Mouse (Mus musculus) stomach, embryonic 14.5 days (tissue): Measurements from ENCODE around the gene Crip1. TPM values are rescaled to one million over a fixed set of nuclear protein-coding genes. Genes with fewer than 3 reads are reported as not detected.

ENCODE experiments used
- ATAC-seq: fragments of 200-750 bp; cut with Nextera tagmentation; 2 replicates; pipeline ENCODE4 v1.8.0; 2017; ENCODE audit warnings: low read depth, moderate TSS enrichment; ENCODE audit not compliant: insufficient number of reproducible peaks, insufficient read depth, low FRiP score
- H3K27ac ChIP-seq: fragments of 300-500 bp; sonication (generic); 2 replicates; pipeline ENCODE4 v1.5.1; 2014; ENCODE audit warnings: mild to moderate bottlenecking, low read length, moderate library complexity, mixed read lengths
- H3K27me3 ChIP-seq: fragments of 300-500 bp; sonication (generic); 2 replicates; pipeline ENCODE4 v1.6.1; 2014; ENCODE audit warnings: low read length, control low read depth, mixed read lengths; ENCODE audit not compliant: control insufficient read depth, insufficient read depth
- H3K36me3 ChIP-seq: fragments of 300-500 bp; sonication (generic); 2 replicates; pipeline ENCODE4 v1.6.1; 2014; ENCODE audit warnings: mild to moderate bottlenecking, control low read depth, low read length, moderate library complexity, mixed read lengths; ENCODE audit not compliant: control insufficient read depth, insufficient read depth
- H3K4me1 ChIP-seq: fragments of 300-500 bp; sonication (generic); 2 replicates; pipeline ENCODE4 v1.6.1; 2014; ENCODE audit warnings: low read length, control low read depth, mixed read lengths; ENCODE audit not compliant: control insufficient read depth, insufficient read depth
- H3K4me2 ChIP-seq: fragments of 300-500 bp; sonication (generic); replicated peaks from 2 replicates; pipeline ENCODE4 v1.6.1; 2014; ENCODE audit warnings: low read depth, low read length, control low read depth
- H3K4me3 ChIP-seq: fragments of 300-500 bp; sonication (generic); 2 replicates; pipeline ENCODE4 v1.5.1; 2014; ENCODE audit warnings: low read depth, low read length, control low read depth
- H3K9ac ChIP-seq: fragments of 300-500 bp; sonication (generic); replicated peaks from 2 replicates; pipeline ENCODE4 v1.6.1; 2014; ENCODE audit warnings: low read depth, mild to moderate bottlenecking, control low read depth, low read length, moderate library complexity, mixed read lengths
- H3K9me3 ChIP-seq: fragments of 300-500 bp; sonication (generic); 2 replicates; pipeline ENCODE4 v1.6.1; 2016; ENCODE audit warnings: low read depth, low read length, control low read depth; ENCODE audit not compliant: control insufficient read depth
- WGBS: fragments of 180-500 bp; shearing (Covaris S2); extraction: QIAGEN DNeasy Blood & Tissue Kit; methylation state at CpG from one replicate; pipeline ENCODE4 v1.1.7; 2014; 5-methylcytosine and 5-hydroxymethylcytosine counted together
- polyA plus RNA-seq: library from polyadenylated mRNA; unstranded; fragments of >200 nt; fragmentation: Nextera tagmentation; extraction: Ambion mirVana; gene quantifications from 2 replicates; pipeline ENCODE4 v1.2.1, GENCODE M21; 2014

Crip1 gene
- polyA plus RNA-seq, 1 experiment from 2014 or later: 261 TPM

- peak overlapping the region; percentile 34; the same call in 1 of the 2 replicates for H3K4me3 ChIP-seq
- H3K36me3 ChIP-seq: no peaks in the 10 kb centered on the region
- H3K9ac ChIP-seq: no peak overlapping the region
- WGBS: 77% methylated on average over 6 of the region's 6 CpGs
- H3K27me3 ChIP-seq: 0 out of 2 replicates have a peak, but pooled peaks cover 3% of the 10 kb centered on the region
- ATAC-seq: no peak
- peak overlapping the region; percentile 80; the same call in 1 of the 2 replicates for H3K27ac ChIP-seq
- peak overlapping the region; percentile 87 for H3K4me2 ChIP-seq
- H3K9me3 ChIP-seq: no peaks in the 10 kb centered on the region
- H3K4me1 ChIP-seq: peaks cover 13% of the 10 kb centered on the region
Measured at GRCm38 (mm10) chr12:113154747-113155075, 8.6 kb downstream of the Crip1 start.

GRCm38 (mm10) chr12:113155076-113155771 lies 9.1 kb downstream of the Crip1 start:
- no peak for ATAC-seq
- Histone ChIP-seq H3K36me3 (no peaks in the 10 kb centered on the region; the same call in 1 of the 2 replicates), H3K4me3 (peak overlapping the region; percentile 34), H3K9me3 (no peaks in the 10 kb centered on the region), H3K27ac (peak overlapping the region; percentile 80; the same call in 1 of the 2 replicates), H3K4me1 (peaks cover 13% of the 10 kb centered on the region), H3K9ac (peak overlapping the region; percentile 43), H3K4me2 (peak overlapping the region; percentile 87), H3K27me3 (0 out of 2 replicates have a peak, but pooled peaks cover 3% of the 10 kb centered on the region)
- 4% methylated on average over 32 of the region's 32 CpGs for WGBS

GRCm38 (mm10) chr12:113155887-113156539 lies 9.9 kb downstream of the Crip1 start, which contains the start of gene Tedc1:
Gene Tedc1, plus strand, starts transcription at chr12:113156421.
- Histone ChIP-seq H3K36me3 (no peaks in the 10 kb centered on the region; the same call in 1 of the 2 replicates), H3K4me3 (peak within 1 kb of the TSS; percentile 50), H3K9ac (peak within 1 kb of the TSS; percentile 43), H3K27me3 (0 out of 2 replicates have a peak, but pooled peaks cover under 1% of the 10 kb centered on the region), H3K4me1 (peaks cover 13% of the 10 kb centered on the region), H3K27ac (peak within 1 kb of the TSS; percentile 80), H3K4me2 (peak within 1 kb of the TSS; percentile 87), H3K9me3 (no peaks in the 10 kb centered on the region)
- ATAC-seq: peak; percentile 94
- WGBS: under 1% methylated on average over 46 of the region's 46 CpGs

- Histone ChIP-seq H3K9me3 (no peaks in the 10 kb centered on the region), H3K4me2 (peak overlapping the region; percentile 52), H3K36me3 (no peaks in the 10 kb centered on the region; the same call in 1 of the 2 replicates), H3K27me3 (no peaks in the 10 kb centered on the region), H3K4me3 (peak overlapping the region; percentile 50), H3K4me1 (peaks cover 9% of the 10 kb centered on the region), H3K27ac (peak overlapping the region; percentile 75; the same call in 1 of the 2 replicates), H3K9ac (peak overlapping the region; percentile 18; the same call in 1 of the 2 replicates)
- ATAC-seq: no peak; the same call in 1 of the 2 replicates
- under 1% methylated on average over 23 of the region's 23 CpGs for WGBS
Measured at GRCm38 (mm10) chr12:113156540-113156929, 10.4 kb downstream of the Crip1 start.

GRCm38 (mm10) chr12:113157002-113157401 lies 10.9 kb downstream of the Crip1 start:
- no peaks in the 10 kb centered on the region for H3K9me3 ChIP-seq
- H3K9ac ChIP-seq: peak overlapping the region; percentile 18; the same call in 1 of the 2 replicates
- ATAC-seq: no peak
- no peaks in the 10 kb centered on the region for H3K27me3 ChIP-seq
- 38% methylated on average over 8 of the region's 8 CpGs for WGBS
- peaks cover 4% of the 10 kb centered on the region for H3K4me1 ChIP-seq
- no peaks in the 10 kb centered on the region; the same call in 1 of the 2 replicates for H3K36me3 ChIP-seq
- peak overlapping the region; percentile 52 for H3K4me2 ChIP-seq
- H3K4me3 ChIP-seq: peak overlapping the region; percentile 50
- H3K27ac ChIP-seq: peak overlapping the region; percentile 39

- no peak overlapping the region for H3K9ac ChIP-seq
- no peaks in the 10 kb centered on the region for H3K27me3 ChIP-seq
- WGBS: 87% methylated on average over 8 of the region's 8 CpGs
- H3K4me3 ChIP-seq: peak overlapping the region; percentile 50; the same call in 1 of the 2 replicates
- H3K27ac ChIP-seq: no peak overlapping the region
- peak overlapping the region; percentile 52 for H3K4me2 ChIP-seq
- no peak for ATAC-seq
- no peaks in the 10 kb centered on the region; the same call in 1 of the 2 replicates for H3K36me3 ChIP-seq
- no peaks in the 10 kb centered on the region for H3K9me3 ChIP-seq
- H3K4me1 ChIP-seq: no peaks in the 10 kb centered on the region; the same call in 1 of the 2 replicates
Measured at GRCm38 (mm10) chr12:113157521-113157920, 11.4 kb downstream of the Crip1 start.

GRCm38 (mm10) chr12:113157971-113158370 lies 11.9 kb downstream of the Crip1 start:
- Histone ChIP-seq H3K4me3 (no peak overlapping the region), H3K4me2 (no peak overlapping the region), H3K9me3 (no peaks in the 10 kb centered on the region), H3K9ac (no peak overlapping the region), H3K27ac (no peak overlapping the region), H3K27me3 (no peaks in the 10 kb centered on the region), H3K36me3 (peaks cover 2% of the 10 kb centered on the region; the same call in 1 of the 2 replicates), H3K4me1 (no peaks in the 10 kb centered on the region)
- whole genome bisulfite sequencing: 92% methylated on average over 8 of the region's 8 CpGs
- no peak for ATAC-seq

GRCm38 (mm10) chr12:113163561-113164006 lies 17.5 kb downstream of the Crip1 start:
- H3K9me3 ChIP-seq: no peaks in the 10 kb centered on the region
- ATAC-seq: peak; percentile 53; the same call in 1 of the 2 replicates
- H3K4me1 ChIP-seq: no peaks in the 10 kb centered on the region
- H3K27ac ChIP-seq: peak overlapping the region; percentile 3; the same call in 1 of the 2 replicates
- no peak overlapping the region for H3K4me2 ChIP-seq
- H3K27me3 ChIP-seq: no peaks in the 10 kb centered on the region
- no peak overlapping the region for H3K4me3 ChIP-seq
- H3K36me3 ChIP-seq: peaks cover 5% of the 10 kb centered on the region; the same call in 1 of the 2 replicates
- WGBS: 85% methylated on average over 11 of the region's 11 CpGs
- no peak overlapping the region for H3K9ac ChIP-seq
